Mouse (Mus musculus): ENCODE results near the gene Aaed1. TPM values are rescaled to one million over a fixed set of nuclear protein-coding genes. Genes with fewer than 3 reads are reported as not detected.
A peak's percentile ranks its signal among the peaks of the same experiment; 100 is the strongest.

The Aaed1 gene
- polyA plus RNA-seq, 1 experiment from 2014 or later: 21.4 TPM

DNA sequence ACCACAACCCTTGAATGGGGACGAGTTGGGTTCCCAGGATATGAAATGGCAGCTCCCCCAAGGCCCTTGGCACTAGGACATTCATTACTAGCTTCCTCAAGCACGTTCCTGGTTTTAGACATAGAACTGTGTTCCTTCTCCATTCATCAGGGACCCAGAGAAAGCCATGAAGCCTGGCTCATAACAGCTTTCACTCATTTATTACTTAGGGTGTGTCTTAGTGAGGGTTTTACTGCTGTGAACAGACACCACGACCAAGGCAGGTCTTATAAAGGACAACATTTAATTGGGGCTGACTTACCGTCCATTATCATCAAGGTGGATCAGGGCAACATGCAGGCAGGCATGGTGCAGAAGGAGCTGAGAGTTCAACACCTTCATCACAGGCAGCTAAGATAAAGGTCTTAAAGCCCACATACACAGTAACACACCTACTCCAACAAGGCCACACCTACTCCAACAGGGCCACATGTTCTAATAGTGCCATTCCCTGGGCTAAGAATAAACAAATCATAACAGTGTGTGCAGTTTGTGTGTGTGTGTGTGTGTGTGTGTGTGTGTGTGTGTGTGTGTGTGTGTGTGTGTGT lies 23.1 kb upstream of the Aaed1 start:
- Histone ChIP-seq H3K4me3 (ENCODE audit: low read depth, low read length) (no peak overlapping the region), H3K27ac (ENCODE audit: low read depth, low read length) (no peak overlapping the region), H3K27me3 (ENCODE audit: control insufficient read depth, insufficient read depth, low read length) (no peaks in the 10 kb centered on the region), H3K36me3 (ENCODE audit: control insufficient read depth, insufficient read depth, low read length) (no peaks in the 10 kb centered on the region), H3K9me3 (ENCODE audit: control insufficient read depth, low read length) (no peaks in the 10 kb centered on the region), H3K9ac (ENCODE audit: low read length) (no peak overlapping the region), H3K4me2 (no peak overlapping the region), H3K4me1 (ENCODE audit: control insufficient read depth, insufficient read depth, low read length) (no peaks in the 10 kb centered on the region)
- ATAC-seq (ENCODE audit: low FRiP score) (no peak), DNase-seq (ENCODE audit: low spot score, missing footprints) (no peak)
- WGBS: 67% methylated on average over 4 of the region's 4 CpGs

DNA sequence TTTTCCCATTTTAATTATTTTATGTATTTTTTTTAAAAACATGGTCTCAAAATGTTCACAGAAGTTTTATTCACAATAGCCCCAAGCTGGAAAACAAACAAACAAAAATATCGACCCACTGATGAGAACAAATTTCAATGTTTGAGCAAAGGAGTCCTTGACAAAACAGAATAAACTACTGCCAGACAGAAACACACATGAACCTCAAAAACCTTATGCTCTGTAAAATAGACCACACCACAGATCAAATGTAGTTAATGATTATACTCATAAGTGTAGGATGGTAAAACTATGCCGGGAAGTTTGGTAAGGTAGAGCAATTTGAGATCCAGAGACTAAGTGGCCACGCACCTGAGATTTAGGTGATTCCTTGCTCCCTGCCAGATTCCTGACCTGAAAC lies 20.6 kb upstream of the Aaed1 start:
- no peaks in the 10 kb centered on the region for H3K36me3 ChIP-seq (ENCODE audit: control insufficient read depth, insufficient read depth, low read length)
- ATAC-seq (ENCODE audit: low FRiP score) (no peak), DNase-seq (ENCODE audit: low spot score, missing footprints) (no peak)
- no peaks in the 10 kb centered on the region for H3K4me1 ChIP-seq (ENCODE audit: control insufficient read depth, insufficient read depth, low read length)
- no peaks in the 10 kb centered on the region for H3K9me3 ChIP-seq (ENCODE audit: control insufficient read depth, low read length)
- H3K9ac ChIP-seq (ENCODE audit: low read length): no peak overlapping the region
- no peak overlapping the region for H3K4me3 ChIP-seq (ENCODE audit: low read depth, low read length)
- H3K27me3 ChIP-seq (ENCODE audit: control insufficient read depth, insufficient read depth, low read length): no peaks in the 10 kb centered on the region
- WGBS: 87% methylated on average over 3 of the region's 3 CpGs
- H3K4me2 ChIP-seq: no peak overlapping the region
- no peak overlapping the region for H3K27ac ChIP-seq (ENCODE audit: low read depth, low read length)

DNA sequence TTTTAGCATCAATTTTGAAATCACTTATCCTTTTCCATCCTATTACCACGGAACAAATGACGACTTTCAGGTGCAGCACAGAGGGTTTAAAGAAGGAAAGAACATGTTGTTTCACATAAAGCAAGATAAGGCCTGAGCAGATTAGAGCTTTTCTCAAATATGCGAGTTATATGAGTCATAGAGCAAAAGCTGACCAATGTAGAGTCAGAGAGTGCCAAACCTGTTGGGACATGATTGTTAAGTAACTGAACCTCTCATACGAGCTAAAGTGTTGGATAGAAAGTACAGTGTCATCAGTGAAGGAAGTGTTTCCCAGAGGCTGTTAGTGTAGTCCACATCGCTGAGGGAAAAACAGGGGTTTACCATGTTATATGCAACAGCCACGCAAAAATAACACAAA lies 19.8 kb upstream of the Aaed1 start:
- DNase-seq (ENCODE audit: low spot score, missing footprints) (no peak), ATAC-seq (ENCODE audit: low FRiP score) (no peak)
- Histone ChIP-seq H3K36me3 (ENCODE audit: control insufficient read depth, insufficient read depth, low read length) (no peaks in the 10 kb centered on the region), H3K4me2 (no peak overlapping the region), H3K4me1 (ENCODE audit: control insufficient read depth, insufficient read depth, low read length) (no peaks in the 10 kb centered on the region), H3K27ac (ENCODE audit: low read depth, low read length) (no peak overlapping the region), H3K27me3 (ENCODE audit: control insufficient read depth, insufficient read depth, low read length) (no peaks in the 10 kb centered on the region), H3K9ac (ENCODE audit: low read length) (no peak overlapping the region), H3K9me3 (ENCODE audit: control insufficient read depth, low read length) (no peaks in the 10 kb centered on the region), H3K4me3 (ENCODE audit: low read depth, low read length) (no peak overlapping the region)
- WGBS: 82% methylated on average over 6 of the region's 6 CpGs

DNA sequence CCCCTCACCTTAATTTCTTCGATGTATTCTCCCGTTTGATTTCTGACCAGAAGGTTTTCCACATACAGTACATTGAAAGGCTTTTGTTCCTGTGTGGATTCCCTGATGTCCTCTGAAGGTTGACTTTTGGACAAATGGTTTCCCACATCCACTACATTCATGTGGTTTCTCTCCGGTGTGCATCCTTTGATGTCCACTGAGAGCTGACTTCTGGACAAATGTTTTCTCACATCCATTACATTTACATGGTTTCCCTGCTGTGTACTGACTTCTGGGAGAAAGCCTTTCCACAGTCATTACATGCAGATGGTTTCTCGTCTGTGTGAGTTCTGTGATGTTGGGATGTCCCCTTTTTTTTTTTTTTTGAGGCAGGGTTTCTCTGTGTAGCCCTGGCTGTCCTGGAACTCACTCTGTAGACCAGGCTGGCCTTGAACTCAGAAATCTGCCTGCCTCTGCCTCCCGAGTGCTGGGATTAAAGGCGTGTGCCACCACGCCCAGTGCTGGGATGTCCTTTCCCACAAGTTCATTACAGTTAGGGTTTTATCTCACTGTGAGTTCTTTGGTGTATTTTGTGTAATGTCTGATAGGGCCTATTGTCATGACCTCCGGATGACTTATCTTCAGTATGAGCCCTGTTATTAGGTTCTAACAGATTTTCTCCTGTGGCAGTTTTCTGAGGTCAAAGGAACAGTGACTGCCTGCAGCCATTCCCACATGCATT lies 10.2 kb upstream of the Aaed1 start:
- H3K4me2 ChIP-seq: no peak overlapping the region
- H3K27ac ChIP-seq (ENCODE audit: low read depth, low read length): no peak overlapping the region
- no peaks in the 10 kb centered on the region for H3K9me3 ChIP-seq (ENCODE audit: control insufficient read depth, low read length)
- H3K9ac ChIP-seq (ENCODE audit: low read length): no peak overlapping the region
- H3K4me3 ChIP-seq (ENCODE audit: low read depth, low read length): no peak overlapping the region
- no peak for ATAC-seq (ENCODE audit: low FRiP score)
- H3K4me1 ChIP-seq (ENCODE audit: control insufficient read depth, insufficient read depth, low read length): no peaks in the 10 kb centered on the region
- 88% methylated on average over 8 of the region's 8 CpGs for WGBS
- no peaks in the 10 kb centered on the region for H3K27me3 ChIP-seq (ENCODE audit: control insufficient read depth, insufficient read depth, low read length)
- no peaks in the 10 kb centered on the region for H3K36me3 ChIP-seq (ENCODE audit: control insufficient read depth, insufficient read depth, low read length)
- no peak for DNase-seq (ENCODE audit: low spot score, missing footprints)

DNA sequence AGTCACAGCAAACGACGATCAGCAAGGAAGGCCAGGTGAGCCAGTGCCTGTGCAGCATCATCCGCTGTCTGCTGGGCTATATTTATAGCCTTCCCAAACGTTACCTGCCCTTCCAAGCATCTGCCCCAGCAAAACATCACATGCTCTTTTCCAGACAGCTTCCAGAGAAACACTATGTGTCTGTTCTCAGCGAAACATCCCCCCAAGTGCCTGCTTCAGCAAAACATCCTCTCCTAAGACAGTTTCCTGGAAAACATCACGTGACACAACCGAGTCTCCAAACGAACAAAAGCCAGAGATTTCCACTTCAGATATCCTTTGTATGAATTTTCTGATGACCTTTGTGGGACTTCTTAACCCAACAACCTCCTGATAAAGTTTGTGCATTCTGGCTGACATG lies 7.8 kb upstream of the Aaed1 start:
- no peak for DNase-seq (ENCODE audit: low spot score, missing footprints)
- no peak overlapping the region for H3K27ac ChIP-seq (ENCODE audit: low read depth, low read length)
- H3K9me3 ChIP-seq (ENCODE audit: control insufficient read depth, low read length): no peaks in the 10 kb centered on the region
- H3K36me3 ChIP-seq (ENCODE audit: control insufficient read depth, insufficient read depth, low read length): no peaks in the 10 kb centered on the region
- no peak for ATAC-seq (ENCODE audit: low FRiP score)
- H3K27me3 ChIP-seq (ENCODE audit: control insufficient read depth, insufficient read depth, low read length): no peaks in the 10 kb centered on the region
- no peaks in the 10 kb centered on the region for H3K4me1 ChIP-seq (ENCODE audit: control insufficient read depth, insufficient read depth, low read length)
- no peak overlapping the region for H3K4me2 ChIP-seq
- H3K9ac ChIP-seq (ENCODE audit: low read length): no peak overlapping the region
- no peak overlapping the region for H3K4me3 ChIP-seq (ENCODE audit: low read depth, low read length)
- 83% methylated on average over 8 of the region's 8 CpGs for WGBS

DNA sequence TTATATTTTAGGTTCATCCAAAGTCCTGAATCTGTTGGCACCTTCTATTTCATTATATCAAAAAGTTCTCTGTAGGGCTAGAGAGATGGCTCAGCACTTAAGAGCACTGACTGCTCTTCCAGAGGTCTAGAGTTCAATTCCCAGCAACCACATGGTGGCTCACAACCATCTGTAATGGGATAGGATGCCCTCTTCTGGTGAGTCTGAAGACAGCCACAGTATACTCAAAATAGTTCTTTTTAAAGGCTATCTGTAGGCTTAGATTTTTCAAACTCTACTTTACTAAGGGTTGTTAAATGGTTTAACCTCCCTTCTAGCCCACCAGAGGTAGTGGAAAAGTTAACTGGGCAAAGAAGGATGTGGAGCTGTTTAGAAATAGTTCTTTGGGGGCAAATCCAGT lies 7.3 kb upstream of the Aaed1 start:
- no peak for ATAC-seq (ENCODE audit: low FRiP score)

DNA sequence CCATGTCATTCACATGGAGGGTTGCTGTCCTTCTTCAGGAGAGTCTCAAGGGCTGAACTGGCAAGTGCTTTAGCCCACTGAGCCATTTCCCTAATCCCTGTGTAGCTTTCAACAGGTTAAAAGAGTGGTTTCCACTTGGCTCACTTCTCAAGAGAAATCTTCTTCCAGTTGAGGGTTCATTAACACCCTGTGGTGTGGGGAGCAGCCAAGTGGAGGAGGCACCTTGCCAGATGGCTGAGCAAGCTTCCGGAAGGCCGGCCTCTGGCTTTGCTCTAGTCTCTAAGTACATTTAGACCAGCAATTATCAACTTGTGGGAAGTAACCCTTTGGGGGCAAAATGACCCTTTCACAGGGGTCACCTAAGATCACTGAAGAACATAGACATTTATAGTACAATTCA lies 5.8 kb upstream of the Aaed1 start:
- H3K4me3 ChIP-seq (ENCODE audit: low read depth, low read length): no peak overlapping the region
- WGBS: 74% methylated on average over 2 of the region's 2 CpGs
- H3K4me1 ChIP-seq (ENCODE audit: control insufficient read depth, insufficient read depth, low read length): no peaks in the 10 kb centered on the region
- H3K9ac ChIP-seq (ENCODE audit: low read length): no peak overlapping the region
- no peaks in the 10 kb centered on the region for H3K27me3 ChIP-seq (ENCODE audit: control insufficient read depth, insufficient read depth, low read length)
- ATAC-seq (ENCODE audit: low FRiP score) (no peak), DNase-seq (ENCODE audit: low spot score, missing footprints) (no peak)
- H3K27ac ChIP-seq (ENCODE audit: low read depth, low read length): no peak overlapping the region
- H3K9me3 ChIP-seq (ENCODE audit: control insufficient read depth, low read length): no peaks in the 10 kb centered on the region
- no peak overlapping the region for H3K4me2 ChIP-seq
- H3K36me3 ChIP-seq (ENCODE audit: control insufficient read depth, insufficient read depth, low read length): no peaks in the 10 kb centered on the region

More for the DNA sequence above, 7.3 kb upstream of the Aaed1 start:
- Histone ChIP-seq H3K4me1 (ENCODE audit: control insufficient read depth, insufficient read depth, low read length) (no peaks in the 10 kb centered on the region), H3K9ac (ENCODE audit: low read length) (no peak overlapping the region), H3K4me3 (ENCODE audit: low read depth, low read length) (no peak overlapping the region), H3K9me3 (ENCODE audit: control insufficient read depth, low read length) (no peaks in the 10 kb centered on the region), H3K36me3 (ENCODE audit: control insufficient read depth, insufficient read depth, low read length) (no peaks in the 10 kb centered on the region), H3K27ac (ENCODE audit: low read depth, low read length) (no peak overlapping the region), H3K27me3 (ENCODE audit: control insufficient read depth, insufficient read depth, low read length) (no peaks in the 10 kb centered on the region), H3K4me2 (no peak overlapping the region)
- DNase-seq (ENCODE audit: low spot score, missing footprints): no peak

DNA sequence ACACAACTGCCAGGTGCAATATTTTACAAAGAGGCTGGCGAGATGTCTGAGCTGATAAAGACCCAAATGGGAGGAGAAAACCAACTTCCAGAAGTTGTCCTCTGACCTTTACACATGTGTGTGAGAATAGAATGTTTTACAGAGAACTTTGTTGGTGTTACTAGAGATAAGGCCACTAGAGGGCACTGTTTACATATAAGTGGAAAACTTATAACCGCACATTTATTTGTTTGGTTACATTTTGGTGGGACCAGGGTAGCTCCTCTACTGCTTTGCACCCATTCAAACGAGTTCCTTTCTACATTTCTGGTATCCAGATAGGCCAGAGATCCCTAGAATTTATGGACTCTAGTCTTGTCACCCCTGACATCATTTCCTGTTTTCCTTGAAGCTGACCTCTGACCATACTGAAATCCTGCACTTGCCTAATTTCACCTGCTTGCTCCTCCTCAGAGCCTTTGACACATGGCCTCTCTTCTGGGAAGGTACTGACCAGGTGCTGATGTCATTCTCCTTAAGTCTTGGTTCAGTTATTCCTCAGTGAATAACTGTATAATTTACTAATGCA lies 3.1 kb upstream of the Aaed1 start:
- H3K4me2 ChIP-seq: no peak overlapping the region
- no peak overlapping the region for H3K27ac ChIP-seq (ENCODE audit: low read depth, low read length)
- ATAC-seq (ENCODE audit: low FRiP score): no peak
- H3K27me3 ChIP-seq (ENCODE audit: control insufficient read depth, insufficient read depth, low read length): no peaks in the 10 kb centered on the region
- no peaks in the 10 kb centered on the region for H3K36me3 ChIP-seq (ENCODE audit: control insufficient read depth, insufficient read depth, low read length)
- peak; percentile 93 for DNase-seq (ENCODE audit: low spot score, missing footprints)
- no peak overlapping the region for H3K9ac ChIP-seq (ENCODE audit: low read length)
- H3K9me3 ChIP-seq (ENCODE audit: control insufficient read depth, low read length): no peaks in the 10 kb centered on the region
- H3K4me3 ChIP-seq (ENCODE audit: low read depth, low read length): no peak overlapping the region
- H3K4me1 ChIP-seq (ENCODE audit: control insufficient read depth, insufficient read depth, low read length): no peaks in the 10 kb centered on the region; the same call in 1 of the 2 replicates
- 2% methylated on average over 3 of the region's 3 CpGs for WGBS

DNA sequence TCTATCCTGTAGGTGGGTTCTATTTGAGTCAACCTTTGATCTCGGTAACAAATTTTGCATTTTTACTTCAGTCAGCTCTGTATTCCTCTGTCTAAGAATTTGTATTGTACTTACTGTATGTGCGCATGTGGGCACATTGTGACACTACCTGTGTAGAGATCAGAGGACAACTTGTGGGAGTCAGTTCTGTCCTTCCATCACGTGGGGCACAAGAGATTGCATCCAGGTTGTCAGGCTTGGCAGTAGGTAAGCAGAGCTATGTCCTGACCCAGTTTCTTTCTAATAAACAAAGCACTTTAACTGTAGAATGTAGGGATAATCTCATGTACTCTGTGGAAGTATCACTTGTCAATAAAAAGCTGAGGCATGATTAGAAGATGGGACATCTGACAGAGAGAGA lies 1.5 kb upstream of the Aaed1 start:
- ATAC-seq (ENCODE audit: low FRiP score): no peak
- WGBS: 71% methylated on average over 3 of the region's 3 CpGs

More for the DNA sequence above, 1.5 kb upstream of the Aaed1 start:
- DNase-seq (ENCODE audit: low spot score, missing footprints): no peak
- Histone ChIP-seq H3K4me1 (ENCODE audit: control insufficient read depth, insufficient read depth, low read length) (no peaks in the 10 kb centered on the region; the same call in 1 of the 2 replicates), H3K9me3 (ENCODE audit: control insufficient read depth, low read length) (no peaks in the 10 kb centered on the region), H3K4me3 (ENCODE audit: low read depth, low read length) (no peak overlapping the region), H3K27me3 (ENCODE audit: control insufficient read depth, insufficient read depth, low read length) (no peaks in the 10 kb centered on the region), H3K27ac (ENCODE audit: low read depth, low read length) (no peak overlapping the region), H3K4me2 (no peak overlapping the region), H3K9ac (ENCODE audit: low read length) (no peak overlapping the region), H3K36me3 (ENCODE audit: control insufficient read depth, insufficient read depth, low read length) (no peaks in the 10 kb centered on the region)

Measured in midbrain, embryonic 11.5 days (tissue).